Mouse (Mus musculus) MEL (cell line): Measurements from ENCODE around the gene Tmem59l. TPM values are rescaled to one million over a fixed set of nuclear protein-coding genes. Genes with fewer than 3 reads are reported as not detected.
A peak's percentile ranks its signal among the peaks of the same experiment; 100 is the strongest.

Experiments
- DNase-seq: peaks from one replicate; pipeline ENCODE4 v3.0.0; 2011; ENCODE audit warnings: low read depth, low spot score
- H3K27ac ChIP-seq: 2 replicates; pipeline ENCODE4 v1.5.1; 2012; ENCODE audit warnings: low read depth, mild to moderate bottlenecking, control low read depth, low read length, moderate library complexity; ENCODE audit not compliant: control insufficient read depth
- H3K27me3 ChIP-seq, 2 experiments: fragments of 150-350 bp in 1 of 2; sonication (generic) in 1 of 2; 2 replicates each; pipeline ENCODE4 v1.6.1; 2012; ENCODE audit warnings: low read length in 2 of 2, mild to moderate bottlenecking in 2 of 2, improper control_type of control experiment in 1 of 2, moderate library complexity in 1 of 2; ENCODE audit not compliant: insufficient read depth in 2 of 2, control insufficient read depth in 1 of 2
- H3K36me3 ChIP-seq, 2 experiments: 2 replicates each; pipeline ENCODE4 v1.6.1; 2012 to 2014; ENCODE audit warnings: low read length in 2 of 2, improper control_type of control experiment in 1 of 2, inconsistent platforms in 1 of 2, mild to moderate bottlenecking in 1 of 2; ENCODE audit not compliant: insufficient read depth in 2 of 2, control insufficient read depth in 1 of 2
- H3K4me1 ChIP-seq, 2 experiments: fragments of 150-350 bp in 1 of 2; sonication (generic) in 1 of 2; 2 replicates each; pipeline ENCODE4 v1.6.1; 2012; ENCODE audit warnings: low read length in 2 of 2, improper control_type of control experiment in 1 of 2, mild to moderate bottlenecking in 1 of 2; ENCODE audit not compliant: insufficient read depth in 2 of 2, control insufficient read depth in 1 of 2
- H3K4me3 ChIP-seq, 2 experiments: fragments of 150-350 bp in 1 of 2; sonication (generic) in 1 of 2; 2 replicates each; pipeline ENCODE4 v1.5.1; 2012; ENCODE audit warnings: low read depth in 2 of 2, low read length in 2 of 2, mild to moderate bottlenecking in 2 of 2, moderate library complexity in 2 of 2, control low read depth in 1 of 2, improper control_type of control experiment in 1 of 2; ENCODE audit not compliant: control insufficient read depth in 1 of 2, insufficient read depth in 1 of 2
- H3K79me2 ChIP-seq: 2 replicates; pipeline ENCODE4 v1.6.1; 2012; ENCODE audit warnings: mild to moderate bottlenecking, low read length, moderate library complexity; ENCODE audit not compliant: control insufficient read depth, poor library complexity, insufficient read depth
- H3K9ac ChIP-seq: 2 replicates; pipeline ENCODE4 v1.6.1; 2012; ENCODE audit warnings: low read depth, mild to moderate bottlenecking, control low read depth, low read length, moderate library complexity; ENCODE audit not compliant: control insufficient read depth, poor library complexity, severe bottlenecking
- H3K9me3 ChIP-seq: fragments of 150-350 bp; sonication (generic); replicated peaks from 2 replicates; pipeline ENCODE4 v1.6.1; 2012; ENCODE audit warnings: mild to moderate bottlenecking, low read length, improper control_type of control experiment, moderate library complexity; ENCODE audit not compliant: insufficient read depth
- BHLHE40 ChIP-seq: IDR thresholded peaks from 2 replicates; pipeline ENCODE4 v1.6.1; 2012; ENCODE audit warnings: low read depth, mild to moderate bottlenecking, inconsistent platforms, low read length, improper control_type of control experiment, borderline replicate concordance
- CHD1 ChIP-seq: IDR thresholded peaks from 2 replicates; pipeline ENCODE4 v1.6.1; 2012; ENCODE audit warnings: low read depth, mild to moderate bottlenecking, inconsistent platforms, low read length, improper control_type of control experiment
- CHD2 ChIP-seq: IDR thresholded peaks from 2 replicates; pipeline ENCODE4 v1.6.1; 2011; ENCODE audit warnings: low read length, improper control_type of control experiment
- CTCF ChIP-seq, 3 experiments: IDR thresholded peaks in 2 of 3; conservative IDR thresholded peaks in 1 of 3; 2 replicates each; pipeline ENCODE4 v1.5.1; 2011 to 2012; ENCODE audit warnings: low read length in 3 of 3, low read depth in 2 of 3, mild to moderate bottlenecking in 2 of 3, improper control_type of control experiment in 1 of 3, inconsistent platforms in 1 of 3, mixed read lengths in 1 of 3, moderate library complexity in 1 of 3; ENCODE audit not compliant: control insufficient read depth in 1 of 3, insufficient read depth in 1 of 3, poor library complexity in 1 of 3, severe bottlenecking in 1 of 3
- E2F4 ChIP-seq: IDR thresholded peaks from 2 replicates; pipeline ENCODE4 v1.6.1; 2011; ENCODE audit warnings: low read depth, low read length, improper control_type of control experiment, borderline replicate concordance
- ELF1 ChIP-seq: IDR thresholded peaks from 2 replicates; pipeline ENCODE4 v1.6.1; 2014; ENCODE audit warnings: low read depth, mild to moderate bottlenecking, inconsistent platforms, low read length, improper control_type of control experiment, moderate library complexity
- EP300 ChIP-seq, 2 experiments: IDR thresholded peaks; 2 replicates each; pipeline ENCODE4 v1.6.1; 2011; ENCODE audit warnings: improper control_type of control experiment in 2 of 2, low read length in 2 of 2, low read depth in 1 of 2, mild to moderate bottlenecking in 1 of 2
- GABPA ChIP-seq: IDR thresholded peaks from 2 replicates; pipeline ENCODE4 v1.6.1; 2012; ENCODE audit warnings: low read depth, mild to moderate bottlenecking, inconsistent platforms, low read length, improper control_type of control experiment, moderate library complexity
- GATA1 ChIP-seq: IDR thresholded peaks from 2 replicates; pipeline ENCODE4 v1.6.1; 2011; ENCODE audit warnings: low read depth, low read length, improper control_type of control experiment
- HCFC1 ChIP-seq: IDR thresholded peaks from 2 replicates; pipeline ENCODE4 v1.6.1; 2012; ENCODE audit warnings: low read depth, mild to moderate bottlenecking, inconsistent platforms, low read length, improper control_type of control experiment, moderate library complexity
- MAFK ChIP-seq: IDR thresholded peaks from 2 replicates; pipeline ENCODE4 v1.6.1; 2011; ENCODE audit warnings: low read depth, mild to moderate bottlenecking, low read length, improper control_type of control experiment, borderline replicate concordance
- MAZ ChIP-seq: IDR thresholded peaks from 2 replicates; pipeline ENCODE4 v1.6.1; 2012; ENCODE audit warnings: low read depth, mild to moderate bottlenecking, inconsistent platforms, low read length, improper control_type of control experiment
- MEF2A ChIP-seq: IDR thresholded peaks from 2 replicates; pipeline ENCODE4 v1.6.1; 2014; ENCODE audit warnings: low read depth, mild to moderate bottlenecking, inconsistent platforms, low read length, improper control_type of control experiment; ENCODE audit not compliant: poor library complexity, insufficient replicate concordance, severe bottlenecking; ENCODE audit errors: extremely low read depth
- MYB ChIP-seq: IDR thresholded peaks from 2 replicates; pipeline ENCODE4 v1.6.1; 2011; ENCODE audit warnings: mild to moderate bottlenecking, low read depth, low read length, improper control_type of control experiment
- MYC ChIP-seq: IDR thresholded peaks from 2 replicates; pipeline ENCODE4 v1.6.1; 2011; ENCODE audit warnings: low read depth, mild to moderate bottlenecking, low read length, improper control_type of control experiment, moderate library complexity
- NELFE ChIP-seq: IDR thresholded peaks from 2 replicates; pipeline ENCODE4 v1.6.1; 2011; ENCODE audit warnings: low read depth, low read length, improper control_type of control experiment
- POLR2A ChIP-seq, 2 experiments: IDR thresholded peaks; 2 replicates each; pipeline ENCODE4 v1.6.1; 2011 to 2012; ENCODE audit warnings: low read length in 2 of 2, mild to moderate bottlenecking in 2 of 2, control low read depth in 1 of 2, improper control_type of control experiment in 1 of 2, low read depth in 1 of 2, moderate library complexity in 1 of 2; ENCODE audit not compliant: control insufficient read depth in 1 of 2, insufficient read depth in 1 of 2, poor library complexity in 1 of 2
- RAD21 ChIP-seq: IDR thresholded peaks from 2 replicates; pipeline ENCODE4 v1.6.1; 2011; ENCODE audit warnings: mild to moderate bottlenecking, low read depth, low read length, improper control_type of control experiment
- RCOR1 ChIP-seq: IDR thresholded peaks from 2 replicates; pipeline ENCODE4 v1.6.1; 2012; ENCODE audit warnings: low read depth, mild to moderate bottlenecking, inconsistent platforms, low read length, improper control_type of control experiment
- SIN3A ChIP-seq: IDR thresholded peaks from 2 replicates; pipeline ENCODE4 v1.6.1; 2012; ENCODE audit warnings: low read length, improper control_type of control experiment, inconsistent platforms
- TAL1 ChIP-seq: IDR thresholded peaks from 2 replicates; pipeline ENCODE4 v1.6.1; 2012; ENCODE audit warnings: mild to moderate bottlenecking, inconsistent platforms, low read length, moderate library complexity, mixed read lengths
- TBP ChIP-seq: IDR thresholded peaks from 2 replicates; pipeline ENCODE4 v1.8.0; 2011; ENCODE audit warnings: low read depth, low read length, improper control_type of control experiment
- TCF12 ChIP-seq: IDR thresholded peaks from 2 replicates; pipeline ENCODE4 v1.6.1; 2014; ENCODE audit warnings: low read depth, mild to moderate bottlenecking, inconsistent platforms, low read length, improper control_type of control experiment, moderate library complexity
- UBTF ChIP-seq: IDR thresholded peaks from 2 replicates; pipeline ENCODE4 v1.6.1; 2012; ENCODE audit warnings: low read depth, mild to moderate bottlenecking, inconsistent platforms, low read length, improper control_type of control experiment, moderate library complexity, borderline replicate concordance; ENCODE audit not compliant: insufficient read depth
- USF1 ChIP-seq: IDR thresholded peaks from 2 replicates; pipeline ENCODE4 v1.6.1; 2014; ENCODE audit warnings: low read depth, mild to moderate bottlenecking, inconsistent platforms, low read length, improper control_type of control experiment, moderate library complexity
- USF2 ChIP-seq, 2 experiments: IDR thresholded peaks; 2 replicates each; pipeline ENCODE4 v1.6.1; 2011 to 2012; ENCODE audit warnings: improper control_type of control experiment in 2 of 2, low read length in 2 of 2, borderline replicate concordance in 1 of 2, inconsistent platforms in 1 of 2, low read depth in 1 of 2, mild to moderate bottlenecking in 1 of 2; ENCODE audit not compliant: insufficient read depth in 1 of 2
- ZKSCAN1 ChIP-seq: IDR thresholded peaks from 2 replicates; pipeline ENCODE4 v1.6.1; 2012; ENCODE audit warnings: low read depth, mild to moderate bottlenecking, inconsistent platforms, low read length, improper control_type of control experiment, moderate library complexity
- ZMIZ1 ChIP-seq: IDR thresholded peaks from 2 replicates; pipeline ENCODE4 v1.6.1; 2012; ENCODE audit warnings: low read depth, mild to moderate bottlenecking, inconsistent platforms, low read length, improper control_type of control experiment, moderate library complexity
- ZNF384 ChIP-seq: IDR thresholded peaks from 2 replicates; pipeline ENCODE4 v1.6.1; 2012; ENCODE audit warnings: low read depth, mild to moderate bottlenecking, inconsistent platforms, low read length, improper control_type of control experiment
- polyA plus RNA-seq, 2 experiments: library from polyadenylated mRNA; stranded (reverse) in 1 of 2; unstranded in 1 of 2; fragments of >175 nt in 1 of 2; fragments of >200 nt in 1 of 2; gene quantifications; 2 replicates each; pipeline versions ENCODE4 v1.2.1 to v1.2.4; 2012; ENCODE audit warnings: low replicate concordance in 2 of 2, low read depth in 1 of 2; ENCODE audit not compliant: insufficient read length in 2 of 2, insufficient read depth in 1 of 2, missing spikeins in 1 of 2
- total RNA-seq: library from RNA; depleted of rRNA; stranded (reverse); fragments of 300-350 nt; gene quantifications from 2 replicates; pipeline ENCODE4 v1.2.3, GENCODE M21; 2012

Tmem59l gene
- total and polyA plus RNA-seq, 3 experiments, result not detected

GRCm38 (mm10) chr8:70509281-70509952, 22.3 kb upstream of the Tmem59l start:
- H3K9me3 ChIP-seq, result no peaks in the 10 kb centered on the region
- H3K27ac ChIP-seq, result peak overlapping the region; percentile 64
- no peak for TF ChIP-seq GABPA
- TF ChIP-seq EP300 (IDR thresholded peaks at IDR 0.05; ENCODE audit: low read depth in 1 of 2, low read length in 2 of 2), result no peak
- TF ChIP-seq HCFC1, result no peak
- TF ChIP-seq MEF2A, result no peak
- TF ChIP-seq TBP, result no peak
- peak; percentile 16; the same call in 1 of the 2 replicates for TF ChIP-seq ZMIZ1
- TF ChIP-seq MAFK, result no peak
- TF ChIP-seq USF1, result no peak
- TF ChIP-seq UBTF, result no peak
- no peak for TF ChIP-seq NELFE
- TF ChIP-seq E2F4, result no peak
- no peak for TF ChIP-seq ZKSCAN1
- no peak for TF ChIP-seq USF2 (IDR thresholded peaks at IDR 0.05; ENCODE audit: borderline replicate concordance in 1 of 2, insufficient read depth in 1 of 2, low read depth in 1 of 2, low read length in 2 of 2)
- no peak for TF ChIP-seq CTCF (IDR thresholded peaks at IDR 0.05 in 2 of 3, conservative IDR thresholded peaks at IDR 0.05 in 1 of 3; ENCODE audit: control insufficient read depth in 1 of 3, insufficient read depth in 1 of 3, low read depth in 2 of 3, low read length in 3 of 3, poor library complexity in 1 of 3, severe bottlenecking in 1 of 3)
- no peak for TF ChIP-seq BHLHE40
- no peak for TF ChIP-seq ELF1
- TF ChIP-seq POLR2A (IDR thresholded peaks at IDR 0.05; ENCODE audit: control insufficient read depth in 1 of 2, insufficient read depth in 1 of 2, low read depth in 1 of 2, low read length in 2 of 2, poor library complexity in 1 of 2), result peak in 1 of 2 experiments; percentile 37; a peak in 3 of 4 replicates
- TF ChIP-seq RCOR1, result no peak
- no peak for TF ChIP-seq GATA1
- peak; percentile 85 for TF ChIP-seq CHD1
- TF ChIP-seq MAZ, result no peak
- no peak for TF ChIP-seq SIN3A
- TF ChIP-seq MYB, result no peak
- TF ChIP-seq RAD21, result no peak
- no peak for TF ChIP-seq CHD2
- TF ChIP-seq MYC, result peak; percentile 37; the same call in 1 of the 2 replicates
- no peak for TF ChIP-seq TCF12
- no peak for TF ChIP-seq ZNF384
- TF ChIP-seq TAL1, result no peak
- H3K4me1 ChIP-seq, result peaks cover 6 to 46% of the 10 kb centered on the region in 2 experiments
- peak overlapping the region; percentile 89 for H3K9ac ChIP-seq
- H3K4me3 ChIP-seq, result peak overlapping the region; percentile 89 to 95
- peaks cover 5 to 32% of the 10 kb centered on the region in 2 experiments; a peak in 3 of 4 replicates for H3K36me3 ChIP-seq
- H3K27me3 ChIP-seq, result no peaks in the 10 kb centered on the region
- H3K79me2 ChIP-seq, result peaks cover 38% of the 10 kb centered on the region
- peak; percentile 45 for DNase-seq
